Comparison of ENCODE assay signal across 16 mouse cellular contexts in the genomic region with DNA sequence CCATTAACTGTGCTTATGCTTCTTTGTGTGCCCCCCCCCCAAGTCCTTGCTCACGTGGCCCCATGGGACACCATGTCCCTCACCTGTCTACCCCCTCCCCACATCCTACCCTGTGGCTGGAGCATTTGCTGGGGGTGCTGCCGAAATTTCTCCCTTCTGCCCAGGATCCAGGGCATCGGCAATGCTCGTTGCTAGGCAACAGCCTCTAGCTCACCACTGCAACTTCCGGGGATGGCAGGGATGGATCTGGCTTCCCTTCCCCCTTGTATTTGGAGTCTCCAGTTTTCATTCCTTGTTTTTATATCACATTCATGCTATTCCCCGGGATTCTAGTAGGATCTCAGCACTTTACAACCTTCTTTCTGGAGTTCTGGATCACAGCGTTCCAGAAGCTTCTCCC. TPM values are rescaled to one million over a fixed set of nuclear protein-coding genes. Genes with fewer than 3 reads are reported as not detected.
A peak's percentile ranks its signal among the peaks of the same experiment; 100 is the strongest.
DNase-seq lines count a peak whose midpoint lies in the region; ATAC-seq lines count a peak whose summit lies in the region.
"Had no signal": no experiment of that assay in that cellular context is flagged by ENCODE, and none has a peak within 500 bp of the region (broad histone marks: within the 10 kb centered on the region; RNA-seq: fewer than 3 reads in every experiment).

No protein-coding gene starts in this region.

- H3K9me3 ChIP-seq in forebrain, embryonic 10.5 days, result no peaks in the 10 kb centered on the region
- H3K9me3 ChIP-seq in forebrain, embryonic 11.5 days (ENCODE audit: control insufficient read depth, low read length), result no peaks in the 10 kb centered on the region
- H3K9me3 ChIP-seq in forebrain, embryonic 12.5 days, result no peaks in the 10 kb centered on the region
- H3K9me3 ChIP-seq in neural tube, embryonic 14.5 days (ENCODE audit: control insufficient read depth, low read length), result no peaks in the 10 kb centered on the region
- H3K9me3 ChIP-seq: embryonic facial prominence, embryonic 13.5 days; heart, embryonic 15.5 days had no signal

- no peak for ATAC-seq in forebrain, embryonic 11.5 days (replicated peaks; ENCODE audit: low FRiP score)
- ATAC-seq in forebrain, embryonic 12.5 days (ENCODE audit: low FRiP score), result no peak
- no peak for ATAC-seq in neural tube, embryonic 14.5 days (ENCODE audit: low read depth)

- DNase-seq in forebrain, embryonic 10.5 days (ENCODE audit: extremely low spot score, low spot score), result no peak
- DNase-seq in forebrain, embryonic 11.5 days (ENCODE audit: low spot score), result no peak
- peak; percentile 60 to 70 for DNase-seq in layer of hippocampus, postnatal 36 days
- DNase-seq in kidney, adult 9 months, result no peak
- no peak for DNase-seq in thymus, postnatal 14 days
- no peak for DNase-seq in thymus, postnatal 4 days
- DNase-seq: cerebellum, adult 2 months; gastrocnemius, adult 2 months; spleen, adult 18-20 months; thymus, postnatal 25 days had no signal

- no peak overlapping the region for H3K4me2 ChIP-seq in forebrain, embryonic 11.5 days (ENCODE audit: low read depth, low read length, severe bottlenecking)
- peak overlapping the region; percentile 43 for H3K4me2 ChIP-seq in forebrain, embryonic 12.5 days
- peak overlapping the region; percentile 47 for H3K4me2 ChIP-seq in neural tube, embryonic 14.5 days (ENCODE audit: low read depth, low read length)
- H3K4me2 ChIP-seq: embryonic facial prominence, embryonic 13.5 days; heart, embryonic 15.5 days had no signal

- H3K4me3 ChIP-seq in forebrain, embryonic 10.5 days, result 0 out of 2 replicates have a peak overlapping the region, but pooled peaks have one; percentile 12
- no peak overlapping the region for H3K4me3 ChIP-seq in forebrain, embryonic 11.5 days (ENCODE audit: low read depth, low read length)
- peak overlapping the region; percentile 21 for H3K4me3 ChIP-seq in forebrain, embryonic 12.5 days (replicated peaks)
- 0 out of 2 replicates have a peak overlapping the region, but pooled peaks have one; percentile 13 for H3K4me3 ChIP-seq in neural tube, embryonic 14.5 days (ENCODE audit: low read depth, low read length)
- H3K4me3 ChIP-seq: embryonic facial prominence, embryonic 13.5 days; gastrocnemius, adult 2 months; heart, embryonic 15.5 days had no signal

- peaks cover 30% of the 10 kb centered on the region for H3K36me3 ChIP-seq in forebrain, embryonic 10.5 days (replicated peaks)
- H3K36me3 ChIP-seq in forebrain, embryonic 11.5 days (ENCODE audit: control insufficient read depth, insufficient read depth, low read length), result no peaks in the 10 kb centered on the region; the same call in 1 of the 2 replicates
- peaks cover 21% of the 10 kb centered on the region for H3K36me3 ChIP-seq in forebrain, embryonic 12.5 days (replicated peaks)
- H3K36me3 ChIP-seq in neural tube, embryonic 14.5 days (ENCODE audit: control insufficient read depth, insufficient read depth, low read length), result peaks cover 10% of the 10 kb centered on the region

- no peak overlapping the region for H3K27ac ChIP-seq in forebrain, embryonic 10.5 days
- H3K27ac ChIP-seq in forebrain, embryonic 11.5 days (ENCODE audit: low read depth, low read length), result no peak overlapping the region
- no peak overlapping the region for H3K27ac ChIP-seq in forebrain, embryonic 12.5 days
- H3K27ac ChIP-seq in neural tube, embryonic 14.5 days (ENCODE audit: low read depth, low read length), result no peak overlapping the region
- H3K27ac ChIP-seq: embryonic facial prominence, embryonic 13.5 days; gastrocnemius, adult 2 months; heart, embryonic 15.5 days; kidney, postnatal 0 days had no signal

- peaks cover 40% of the 10 kb centered on the region for H3K4me1 ChIP-seq in forebrain, embryonic 10.5 days
- H3K4me1 ChIP-seq in forebrain, embryonic 11.5 days (replicated peaks; ENCODE audit: control insufficient read depth, insufficient read depth, low read length), result peaks cover 3% of the 10 kb centered on the region; the same call in 1 of the 2 replicates
- H3K4me1 ChIP-seq in forebrain, embryonic 12.5 days, result peaks cover 28% of the 10 kb centered on the region
- H3K4me1 ChIP-seq in neural tube, embryonic 14.5 days (ENCODE audit: control insufficient read depth, insufficient read depth, low read length), result peaks cover 16% of the 10 kb centered on the region; the same call in 1 of the 2 replicates

- no peak overlapping the region for H3K9ac ChIP-seq in forebrain, embryonic 11.5 days (ENCODE audit: low read length)
- H3K9ac ChIP-seq in forebrain, embryonic 12.5 days, result peak overlapping the region; percentile 12; the same call in 1 of the 2 replicates
- peak overlapping the region; percentile 37; the same call in 1 of the 2 replicates for H3K9ac ChIP-seq in neural tube, embryonic 14.5 days (replicated peaks; ENCODE audit: low read depth, low read length)
- H3K9ac ChIP-seq: embryonic facial prominence, embryonic 13.5 days; heart, embryonic 15.5 days had no signal

- H3K27me3 ChIP-seq in forebrain, embryonic 10.5 days (ENCODE audit: poor library complexity, severe bottlenecking), result peaks cover 57% of the 10 kb centered on the region
- H3K27me3 ChIP-seq in forebrain, embryonic 11.5 days (ENCODE audit: control insufficient read depth, insufficient read depth, low read length), result peaks cover 11% of the 10 kb centered on the region
- peaks cover 36% of the 10 kb centered on the region for H3K27me3 ChIP-seq in forebrain, embryonic 12.5 days
- peaks cover 14% of the 10 kb centered on the region for H3K27me3 ChIP-seq in neural tube, embryonic 14.5 days (ENCODE audit: control insufficient read depth, insufficient read depth, low read length)

- WGBS in forebrain, embryonic 10.5 days, result 38% methylated on average over 7 of the region's 7 CpGs
- WGBS in forebrain, embryonic 11.5 days, result 25% methylated on average over 7 of the region's 7 CpGs
- 29% methylated on average over 7 of the region's 7 CpGs for WGBS in forebrain, embryonic 12.5 days
- 24% methylated on average over 7 of the region's 7 CpGs for WGBS in neural tube, embryonic 14.5 days

RNA-seq across cellular contexts. Expression of a gene that starts 2.0 kb away (rescaled TPM):
- polyA plus RNA-seq in forebrain, embryonic 10.5 days (2016; fragmentation: Nextera tagmentation; extraction: Ambion mirVana), result 8.5 and 11.1 TPM in 2 replicates
- 11.9 and 13.0 TPM in 2 replicates for polyA plus RNA-seq in forebrain, embryonic 11.5 days (2014; fragmentation: Nextera tagmentation; extraction: Ambion mirVana)
- 12.4 and 16.5 TPM in 2 replicates for polyA plus RNA-seq in forebrain, embryonic 12.5 days (2016; fragmentation: Nextera tagmentation; extraction: Ambion mirVana)
- total RNA-seq in layer of hippocampus, postnatal 36 days (2021), result 10 to 100 TPM; 52.8 to 59.6 TPM
- polyA plus RNA-seq in neural tube, embryonic 14.5 days (2014; fragmentation: Nextera tagmentation; extraction: Ambion mirVana), result 5.8 and 11.5 TPM in 2 replicates

RNA-seq across cellular contexts. Expression of a gene that starts 16.3 kb away (rescaled TPM):
- polyA plus RNA-seq in forebrain, embryonic 10.5 days (2016; fragmentation: Nextera tagmentation; extraction: Ambion mirVana), result 62.4 and 67.7 TPM in 2 replicates
- polyA plus RNA-seq in forebrain, embryonic 11.5 days (2014; fragmentation: Nextera tagmentation; extraction: Ambion mirVana), result 64.3 and 67.6 TPM in 2 replicates
- 77.1 and 81.2 TPM in 2 replicates for polyA plus RNA-seq in forebrain, embryonic 12.5 days (2016; fragmentation: Nextera tagmentation; extraction: Ambion mirVana)
- total RNA-seq in layer of hippocampus, postnatal 36 days (2021), result 10 to 100 TPM; 36.2 to 37.3 TPM
- 29.6 and 35.6 TPM in 2 replicates for polyA plus RNA-seq in neural tube, embryonic 14.5 days (2014; fragmentation: Nextera tagmentation; extraction: Ambion mirVana)

RNA-seq across cellular contexts. Expression of a gene that starts 17.7 kb away (rescaled TPM):
- polyA plus RNA-seq in forebrain, embryonic 10.5 days (2016; fragmentation: Nextera tagmentation; extraction: Ambion mirVana), result 1.4 TPM in 1 of 2 replicates, not detected in the other
- polyA plus RNA-seq in forebrain, embryonic 11.5 days (2014; fragmentation: Nextera tagmentation; extraction: Ambion mirVana), result not detected in 2 replicates
- 1.5 TPM in 1 of 2 replicates, not detected in the other for polyA plus RNA-seq in forebrain, embryonic 12.5 days (2016; fragmentation: Nextera tagmentation; extraction: Ambion mirVana)
- not detected for total RNA-seq in layer of hippocampus, postnatal 36 days (2021)
- not detected in 2 replicates for polyA plus RNA-seq in neural tube, embryonic 14.5 days (2014; fragmentation: Nextera tagmentation; extraction: Ambion mirVana)
- total RNA-seq: gastrocnemius, adult 2 months had no signal
- polyA plus RNA-seq: cerebellum, adult 2 months; embryonic facial prominence, embryonic 13.5 days; heart, embryonic 15.5 days; limb, embryonic 14.5 days had no signal

Comparison
In these comparisons a context has a peak if more than half of its experiments do, and no peak if none do; other contexts are left out.
1. DNase-seq: peak in layer of hippocampus, postnatal 36 days (2 of 2); none in forebrain, embryonic 10.5 days (single experiment), forebrain, embryonic 11.5 days (single experiment), kidney, adult 9 months (single experiment), thymus, postnatal 14 days (single experiment) and thymus, postnatal 4 days (single experiment).